Mouse (Mus musculus) retina, adult 2 months (tissue): ENCODE data around the gene Recql5.
A peak's percentile ranks its signal among the peaks of the same experiment; 100 is the strongest.

Experiments
- DNase-seq: peaks from one replicate; pipeline ENCODE4 v3.0.0-alpha.2; 2012; ENCODE audit warnings: low read depth, low spot score

The Recql5 gene

GRCm38 (mm10) chr11:115939690-115940329, 6.5 kb upstream of the Recql5 start:
- peak; percentile 23 for DNase-seq

GRCm38 (mm10) chr11:115933747-115934110, 452 bp upstream of the Recql5 start:
- no peak for DNase-seq

GRCm38 (mm10) chr11:115931235-115931634, 2.0 kb downstream of the Recql5 start:
- no peak for DNase-seq

GRCm38 (mm10) chr11:115929818-115930217, 3.5 kb downstream of the Recql5 start:
- DNase-seq, result no peak

- no peak for DNase-seq
These were observed 4.2 kb downstream of the Recql5 start for GRCm38 (mm10) chr11:115929031-115929430.

- no peak for DNase-seq
These were observed 11.3 kb downstream of the Recql5 start for GRCm38 (mm10) chr11:115921986-115922385.

GRCm38 (mm10) chr11:115920110-115920818, 13.0 kb downstream of the Recql5 start:
- peak; percentile 25 for DNase-seq

GRCm38 (mm10) chr11:115919073-115919472, 14.2 kb downstream of the Recql5 start:
- no peak for DNase-seq

- DNase-seq, result no peak
These were observed 14.6 kb downstream of the Recql5 start for GRCm38 (mm10) chr11:115918637-115919036.

GRCm38 (mm10) chr11:115916579-115916978, 16.7 kb downstream of the Recql5 start:
- no peak for DNase-seq

- DNase-seq, result no peak
These were observed 21.5 kb downstream of the Recql5 start, which contains the start of gene Smim6 for GRCm38 (mm10) chr11:115911632-115912376. Gene Smim6, plus strand, starts transcription at chr11:115912017.

- no peak for DNase-seq
These were observed 22.1 kb downstream of the Recql5 start for GRCm38 (mm10) chr11:115911134-115911561.

- peak; percentile 61 for DNase-seq
These were observed 26.8 kb downstream of the Recql5 start for GRCm38 (mm10) chr11:115906521-115906920.

- DNase-seq, result no peak
These were observed 27.2 kb downstream of the Recql5 start for GRCm38 (mm10) chr11:115906116-115906515.

- DNase-seq, result no peak
These were observed 28.1 kb downstream of the Recql5 start for GRCm38 (mm10) chr11:115904956-115905790.

- DNase-seq, result no peak
These were observed 28.9 kb downstream of the Recql5 start for GRCm38 (mm10) chr11:115904231-115904955.

GRCm38 (mm10) chr11:115903384-115904230, 29.7 kb downstream of the Recql5 start:
- DNase-seq, result no peak

- no peak for DNase-seq
These were observed 30.4 kb downstream of the Recql5 start for GRCm38 (mm10) chr11:115902831-115903230.

- DNase-seq, result no peak
These were observed 31.1 kb downstream of the Recql5 start for GRCm38 (mm10) chr11:115902177-115902576.
